Comparison of ENCODE assay signal across 18 mouse cellular contexts in genomic region chr17:85975077-85975476, GRCm38 (mm10).
A peak's percentile ranks its signal among the peaks of the same experiment; 100 is the strongest.
DNase-seq lines count a peak whose midpoint lies in the region; TF ChIP-seq lines count a peak whose summit lies in the region.
"Had no signal": no experiment of that assay in that cellular context is flagged by ENCODE, and none has a peak within 500 bp of the region (broad histone marks: within the 10 kb centered on the region; RNA-seq: fewer than 3 reads in every experiment).

No protein-coding gene starts in this region.

- H3K27me3 ChIP-seq in forebrain, embryonic 10.5 days (ENCODE audit: poor library complexity, severe bottlenecking), result no peaks in the 10 kb centered on the region
- H3K27me3 ChIP-seq: hindbrain, embryonic 13.5 days had no signal

- DNase-seq in gastrocnemius, adult 2 months, result peak; percentile 19
- DNase-seq in gastrocnemius, adult 8-10 months (ENCODE audit: low spot score in 2 of 2), result no peak
- DNase-seq in kidney, postnatal 10 days, result peak; percentile 14
- DNase-seq in kidney, postnatal 25 days, result no peak
- DNase-seq in NIH3T3 (ENCODE audit: low read depth), result peak; percentile 57
- peak; percentile 27 to 33 for DNase-seq in heart, postnatal 10 days
- no peak for DNase-seq in forebrain, embryonic 10.5 days (ENCODE audit: extremely low spot score, low spot score)
- no peak for DNase-seq in right cerebral cortex, postnatal 25 days
- DNase-seq: cerebellum, adult 18-20 months; embryo, embryonic 11 days; kidney, postnatal 36 days; lung, postnatal 14 days; right cerebral cortex, adult 18-20 months; thymus, postnatal 25 days had no signal

- no peaks in the 10 kb centered on the region for H3K9me3 ChIP-seq in forebrain, embryonic 10.5 days
- H3K9me3 ChIP-seq: hindbrain, embryonic 13.5 days had no signal

- peaks cover 15% of the 10 kb centered on the region for H3K4me1 ChIP-seq in forebrain, embryonic 10.5 days

- WGBS in forebrain, embryonic 10.5 days, result 85% methylated on average over 5 of the region's 5 CpGs

- intact Hi-C loops in gastrocnemius, adult 2 months (cut with DNase I), result no loop called here
- intact Hi-C loops in heart, postnatal 10 days (cut with DNase I), result no loop called here

- peak overlapping the region; percentile 56 for H3K27ac ChIP-seq in gastrocnemius, adult 2 months
- no peak overlapping the region for H3K27ac ChIP-seq in forebrain, embryonic 10.5 days
- H3K27ac ChIP-seq: hindbrain, embryonic 13.5 days; liver, embryonic 14.5 days; stomach, postnatal 0 days had no signal

- TF ChIP-seq CTCF in gastrocnemius, adult 2 months (IDR thresholded peaks at IDR 0.05), result no peak

- no peaks in the 10 kb centered on the region for H3K36me3 ChIP-seq in forebrain, embryonic 10.5 days (replicated peaks)
- H3K36me3 ChIP-seq: hindbrain, embryonic 13.5 days had no signal

- H3K4me3 ChIP-seq in gastrocnemius, adult 2 months, result peak overlapping the region; percentile 36; the same call in 1 of the 2 replicates
- H3K4me3 ChIP-seq in forebrain, embryonic 10.5 days, result no peak overlapping the region
- H3K4me3 ChIP-seq: erythroblast, embryonic 14.5 days; hindbrain, embryonic 13.5 days had no signal

Comparison
In these comparisons a context has a peak if more than half of its experiments do, and no peak if none do; other contexts are left out.
1. DNase-seq: peak in gastrocnemius, adult 2 months (single experiment), kidney, postnatal 10 days (single experiment), NIH3T3 (single experiment) and heart, postnatal 10 days (2 of 2); none in gastrocnemius, adult 8-10 months (0 of 2), kidney, postnatal 25 days (0 of 2), forebrain, embryonic 10.5 days (single experiment) and right cerebral cortex, postnatal 25 days (single experiment).